Mouse (Mus musculus) thymus, adult 2 months (tissue): Measurements from ENCODE around the gene Dock1.

Experiments used
- CTCF ChIP-seq: fragments of 200-500 bp; IDR thresholded peaks from 2 replicates; pipeline ENCODE4 v1.5.1; 2012; ENCODE audit warnings: mild to moderate bottlenecking, control low read depth, low read length, moderate library complexity, borderline replicate concordance; ENCODE audit not compliant: control insufficient read depth, poor library complexity, insufficient read depth; ENCODE audit errors: extremely low read depth
- POLR2A ChIP-seq: fragments of 200-500 bp; IDR thresholded peaks from 2 replicates; pipeline ENCODE4 v1.6.1; 2012; ENCODE audit warnings: mild to moderate bottlenecking, low read length, control low read depth, moderate library complexity; ENCODE audit not compliant: control insufficient read depth, poor library complexity, insufficient read depth; ENCODE audit errors: extremely low read depth

- TF ChIP-seq POLR2A, result no peak
- no peak for TF ChIP-seq CTCF
Measured at GRCm38 (mm10) chr7:134776306-134776705, 105.9 kb downstream of the Dock1 start.
